Mouse (Mus musculus): ENCODE results near the gene Atg101.
"Not testable (repeated sequence)": the region's sequence is repeated elsewhere in the genome, so short reads cannot be mapped to it uniquely, and the experiment has no call there.

Gene Atg101

GRCm38 (mm10) chr15:101316913-101317813, 33.1 kb downstream of the Atg101 start:
- no peak for DNase-seq

DNA sequence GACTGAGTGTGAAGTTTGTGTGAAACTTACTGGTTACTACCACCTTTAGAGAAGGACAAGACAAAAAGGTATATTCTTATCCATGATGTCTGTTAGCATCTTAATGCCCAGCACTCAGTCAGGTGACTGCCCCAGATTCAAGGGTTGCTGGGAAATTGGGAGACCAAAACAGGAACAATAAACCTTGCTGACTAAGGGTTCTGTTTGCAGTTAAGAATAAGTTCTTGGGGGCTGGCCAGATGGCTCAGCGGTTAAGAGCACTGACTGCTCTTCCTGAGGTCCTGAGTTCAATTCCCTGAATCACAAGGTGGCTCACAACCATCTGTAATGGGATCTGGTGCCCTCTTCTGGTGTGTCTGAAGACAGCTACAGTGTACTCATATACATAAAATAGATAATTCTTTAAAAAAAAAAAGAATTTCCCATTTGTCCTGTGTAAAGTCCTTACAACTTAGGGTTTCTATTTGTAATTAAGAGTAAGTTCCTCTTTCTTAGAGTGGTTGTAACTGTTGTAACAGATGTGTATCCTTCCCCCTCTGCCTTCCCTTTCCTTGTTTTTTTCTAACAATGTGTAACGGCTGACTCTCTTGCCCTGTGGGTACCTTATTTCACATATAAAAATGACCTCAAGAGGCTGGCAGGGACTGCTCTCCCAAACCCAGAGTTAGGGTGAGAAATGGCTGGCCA, 33.9 kb downstream of the Atg101 start:
- no peak for DNase-seq

DNA sequence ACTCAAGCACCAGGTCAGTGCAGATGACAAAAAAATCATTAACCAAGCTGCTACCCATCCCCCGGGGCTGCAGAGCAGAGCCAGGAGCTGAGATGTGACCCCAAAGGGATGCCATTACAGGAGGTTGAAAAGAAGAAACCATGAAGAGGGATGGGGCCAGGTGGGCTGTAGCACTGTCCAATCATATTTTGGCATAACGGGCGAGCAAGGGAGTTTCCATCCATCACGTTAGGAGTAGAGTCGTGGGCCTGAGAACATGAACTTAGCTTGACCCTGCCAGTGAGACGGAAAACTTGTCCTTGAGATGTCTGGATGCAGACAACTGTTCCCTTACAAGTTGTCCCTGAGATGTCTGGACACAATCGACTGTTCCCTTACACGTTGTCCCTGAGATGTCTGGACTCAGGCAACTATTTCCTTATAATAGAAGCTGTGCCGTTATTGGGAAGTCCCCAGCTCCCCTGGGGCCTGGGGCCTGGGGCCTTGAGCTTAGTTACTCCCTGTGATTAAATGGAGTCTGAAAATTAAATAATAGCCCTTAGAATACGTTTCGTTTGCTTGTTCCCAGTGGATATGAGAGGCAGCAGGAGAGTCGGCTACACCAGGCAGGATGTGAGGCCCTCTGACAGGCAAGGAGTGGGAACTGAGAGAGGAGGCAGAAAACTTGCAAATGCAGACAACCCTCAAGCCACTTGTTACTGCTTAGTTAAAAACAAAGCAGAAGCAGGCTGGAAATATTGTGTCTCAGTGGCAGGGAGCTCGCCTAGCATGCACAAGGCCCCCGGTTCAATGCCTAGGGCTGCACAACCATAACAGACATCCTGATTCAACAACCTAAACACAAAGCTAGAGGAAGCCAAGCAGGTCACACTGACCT, 35.1 kb downstream of the Atg101 start:
- no peak for DNase-seq

- DNase-seq: no peak
Measured at GRCm38 (mm10) chr15:101320010-101320617, 36.0 kb downstream of the Atg101 start.

GRCm38 (mm10) chr15:101320618-101321041, 36.6 kb downstream of the Atg101 start:
- DNase-seq: no peak

DNA sequence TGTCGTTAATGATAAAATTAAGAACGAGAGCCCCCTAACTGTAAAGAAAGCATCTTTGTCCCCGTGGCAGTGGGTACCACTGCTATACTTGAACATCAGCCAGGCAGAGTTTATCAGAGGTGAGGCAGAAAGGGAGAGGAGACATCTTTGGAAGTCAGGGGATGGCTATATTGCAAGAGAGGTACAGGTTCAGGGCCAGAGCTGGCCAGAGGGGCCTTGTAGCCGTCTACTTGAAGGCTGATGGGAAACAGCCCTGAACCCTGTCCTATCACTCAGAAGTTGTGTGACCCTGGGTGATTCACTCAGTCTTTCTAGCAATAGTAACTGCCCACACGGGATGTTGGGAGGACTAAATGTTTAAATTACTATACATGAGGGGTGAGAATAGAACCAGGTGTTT, 37.1 kb downstream of the Atg101 start:
- no peak for DNase-seq

GRCm38 (mm10) chr15:101322106-101322505, 38.0 kb downstream of the Atg101 start:
- no peak for DNase-seq

- DNase-seq: no peak
Measured at GRCm38 (mm10) chr15:101322640-101323039, 38.6 kb downstream of the Atg101 start.

DNA sequence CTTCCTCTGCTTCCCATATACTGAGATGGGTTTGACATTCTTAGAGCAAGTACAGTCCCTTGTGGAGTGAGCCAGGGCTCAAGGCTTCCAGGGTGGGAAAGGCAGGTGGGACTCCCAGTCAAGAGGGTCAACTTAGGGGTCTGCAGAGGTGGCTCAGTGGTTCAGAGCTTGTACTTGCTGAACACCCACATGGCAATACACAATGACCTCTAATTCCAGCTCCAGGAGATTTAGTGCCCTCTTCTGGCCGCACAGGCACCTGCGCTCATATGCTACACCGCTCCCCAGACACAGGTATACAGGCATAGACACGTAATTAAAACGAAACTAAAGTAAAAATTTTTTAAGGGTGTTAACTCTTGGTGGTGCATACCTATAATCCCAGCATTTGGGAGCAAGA, 39.4 kb downstream of the Atg101 start:
- DNase-seq: no peak

GRCm38 (mm10) chr15:101324409-101324808, 40.3 kb downstream of the Atg101 start:
- DNase-seq: not testable (repeated sequence)

DNA sequence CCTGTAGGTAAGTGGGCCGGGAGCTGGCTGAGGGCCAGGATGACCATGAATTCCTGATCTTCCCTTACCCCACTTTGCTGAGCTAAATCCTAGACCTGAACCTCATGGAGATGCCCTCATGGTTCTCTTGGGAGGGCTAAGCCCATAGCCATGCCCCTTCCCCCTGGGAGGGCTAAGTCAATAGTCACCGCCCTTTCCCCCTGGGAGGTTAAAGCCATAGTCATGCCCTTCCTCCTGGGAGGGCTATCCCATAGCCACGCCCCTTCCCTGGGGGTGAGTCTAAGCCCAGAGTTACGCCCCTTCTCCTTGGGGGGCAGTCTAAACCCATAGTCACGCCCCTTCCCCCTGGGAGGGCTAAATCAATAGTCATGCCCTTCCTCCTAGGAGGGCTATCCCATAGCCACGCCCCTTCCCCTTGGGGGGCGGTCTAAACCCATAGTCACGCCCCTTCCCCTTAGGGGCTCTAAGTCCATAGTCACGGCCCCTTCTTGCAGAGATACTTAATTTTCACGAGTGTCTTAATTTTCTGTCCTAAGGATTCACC, 42.0 kb downstream of the Atg101 start:
- DNase-seq: no peak

DNA sequence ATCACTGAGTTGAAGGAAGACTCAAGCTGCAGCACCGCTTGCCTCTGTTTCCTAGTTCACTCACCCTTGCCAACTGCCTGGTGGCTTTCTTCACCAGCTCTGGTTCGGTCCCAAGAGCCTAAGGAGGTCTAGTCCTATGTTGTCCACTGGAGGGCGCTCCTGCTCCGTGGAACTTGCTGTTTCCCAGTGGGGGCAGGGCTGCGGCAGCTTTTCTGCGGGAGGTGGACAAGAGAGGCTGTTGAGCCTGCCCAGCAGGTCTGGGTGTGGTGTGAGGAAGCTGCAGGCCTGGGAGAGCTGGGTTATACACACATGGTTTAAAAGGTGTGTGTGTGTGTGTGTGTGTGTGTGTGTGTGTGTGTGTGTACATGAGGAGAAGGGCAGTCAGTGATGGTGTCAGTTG, 43.2 kb downstream of the Atg101 start:
- DNase-seq: peak; percentile 81

GRCm38 (mm10) chr15:101328876-101329563, 44.9 kb downstream of the Atg101 start:
- DNase-seq: no peak

- no peak for DNase-seq
Measured at GRCm38 (mm10) chr15:101329564-101329892, 45.5 kb downstream of the Atg101 start.

GRCm38 (mm10) chr15:101331090-101331489, 47.0 kb downstream of the Atg101 start:
- no peak for DNase-seq

- DNase-seq: no peak
Measured at GRCm38 (mm10) chr15:101332370-101332769, 48.3 kb downstream of the Atg101 start.

GRCm38 (mm10) chr15:101333165-101333564, 49.1 kb downstream of the Atg101 start:
- DNase-seq: no peak

- no peak for DNase-seq
Measured at GRCm38 (mm10) chr15:101333648-101334047, 49.6 kb downstream of the Atg101 start.

DNA sequence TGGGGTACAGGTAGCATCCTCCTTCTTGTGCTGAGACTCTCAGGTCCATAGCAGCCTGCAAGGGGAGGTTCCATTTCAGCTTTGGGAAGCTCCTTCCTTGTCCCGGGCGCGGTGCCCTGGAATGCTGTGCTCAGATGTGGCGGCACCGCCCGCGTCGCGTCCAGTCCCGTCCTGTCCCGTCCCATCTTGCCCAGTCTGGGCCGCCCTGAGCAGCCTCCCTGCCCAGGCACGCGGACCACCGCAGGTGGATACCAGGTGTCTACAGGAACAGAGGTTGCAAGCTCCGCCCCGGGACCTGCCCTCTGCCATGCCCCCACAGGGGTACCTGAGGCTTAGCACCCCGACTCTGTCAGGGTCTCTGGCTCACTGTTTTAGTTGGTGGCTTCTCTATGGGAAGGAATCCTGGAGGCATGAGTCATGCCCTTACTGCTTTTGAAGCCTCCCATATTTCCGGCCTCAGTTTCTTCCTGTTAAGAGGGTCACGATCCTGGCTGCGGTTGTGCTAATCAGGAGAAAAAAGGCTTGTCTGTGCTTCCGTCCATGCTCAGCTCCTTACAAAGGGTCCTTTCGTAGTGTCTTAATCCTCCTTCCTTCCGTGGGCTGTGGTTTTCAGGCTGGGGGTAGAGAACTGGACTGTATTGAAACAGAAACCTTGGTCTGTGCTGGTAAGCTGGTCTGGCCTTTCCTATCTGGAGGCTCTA, 52.6 kb downstream of the Atg101 start:
- DNase-seq: no peak

DNA sequence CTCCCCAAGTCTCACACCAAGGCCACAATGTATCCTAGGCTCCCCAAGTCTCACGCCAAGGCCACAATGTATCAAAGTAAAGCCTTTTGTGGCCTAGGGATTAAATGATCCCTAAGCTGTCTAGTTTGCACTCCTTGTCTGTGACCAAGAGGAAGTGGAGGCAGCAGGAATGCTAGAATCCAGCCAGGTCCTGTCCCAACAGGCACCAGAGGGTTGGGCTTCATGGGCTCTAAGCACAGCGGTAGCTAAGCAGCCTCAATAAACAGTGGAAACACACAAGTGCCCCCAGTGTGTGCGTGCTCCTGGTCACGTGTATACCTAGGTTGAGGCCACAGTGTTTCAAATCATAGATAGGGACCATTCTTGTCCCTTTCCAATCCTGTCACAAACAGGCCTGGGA, 54.3 kb downstream of the Atg101 start:
- DNase-seq: no peak

GRCm38 (mm10) chr15:101339537-101339936, 55.5 kb downstream of the Atg101 start:
- DNase-seq: peak; percentile 83

Measured in right cerebral cortex, adult 18-20 months (tissue).